Mouse (Mus musculus) heart, embryonic 14.5 days (tissue): Measurements from ENCODE around the gene Mkln1. TPM values are rescaled to one million over a fixed set of nuclear protein-coding genes. Genes with fewer than 3 reads are reported as not detected.

ENCODE experiments used
- ATAC-seq: fragments of 200-750 bp; cut with Nextera tagmentation; 2 replicates; pipeline ENCODE4 v1.8.0; 2017; ENCODE audit warnings: low read depth, moderate TSS enrichment; ENCODE audit not compliant: insufficient number of reproducible peaks, insufficient read depth, low FRiP score
- H3K27ac ChIP-seq, 2 experiments: fragments of 200-500 bp in 1 of 2; fragments of 300-500 bp in 1 of 2; sonication (generic) in 1 of 2; replicated peaks in 1 of 2; 2 replicates each; pipeline ENCODE4 v1.5.1; 2012 to 2014; ENCODE audit warnings: low read depth in 2 of 2, low read length in 2 of 2, control low read depth in 1 of 2, mild to moderate bottlenecking in 1 of 2, mixed read lengths in 1 of 2; ENCODE audit not compliant: control insufficient read depth in 1 of 2, insufficient read depth in 1 of 2
- H3K27me3 ChIP-seq: fragments of 300-500 bp; sonication (generic); 2 replicates; pipeline ENCODE4 v1.6.1; 2014; ENCODE audit warnings: mild to moderate bottlenecking, low read length, control low read depth; ENCODE audit not compliant: control insufficient read depth, insufficient read depth
- H3K36me3 ChIP-seq: fragments of 300-500 bp; sonication (generic); 2 replicates; pipeline ENCODE4 v1.6.1; 2014; ENCODE audit warnings: mild to moderate bottlenecking, control low read depth, low read length, mixed read lengths; ENCODE audit not compliant: control insufficient read depth, insufficient read depth
- H3K4me1 ChIP-seq, 2 experiments: fragments of 200-500 bp in 1 of 2; fragments of 300-500 bp in 1 of 2; sonication (generic) in 1 of 2; 2 replicates each; pipeline ENCODE4 v1.6.1; 2012 to 2014; ENCODE audit warnings: low read length in 2 of 2, control low read depth in 1 of 2, mixed read lengths in 1 of 2; ENCODE audit not compliant: control insufficient read depth in 2 of 2, insufficient read depth in 2 of 2
- H3K4me2 ChIP-seq: fragments of 300-500 bp; sonication (generic); 2 replicates; pipeline ENCODE4 v1.6.1; 2014; ENCODE audit warnings: mild to moderate bottlenecking, low read length
- H3K4me3 ChIP-seq, 2 experiments: fragments of 200-500 bp in 1 of 2; fragments of 300-500 bp in 1 of 2; sonication (generic) in 1 of 2; 2 replicates each; pipeline ENCODE4 v1.5.1; 2012 to 2014; ENCODE audit warnings: low read length in 2 of 2, mild to moderate bottlenecking in 2 of 2, control low read depth in 1 of 2, low read depth in 1 of 2, moderate library complexity in 1 of 2; ENCODE audit not compliant: control insufficient read depth in 1 of 2, insufficient read depth in 1 of 2
- H3K9ac ChIP-seq: fragments of 300-500 bp; sonication (generic); 2 replicates; pipeline ENCODE4 v1.6.1; 2014; ENCODE audit warnings: mild to moderate bottlenecking, low read length
- H3K9me3 ChIP-seq: fragments of 300-500 bp; sonication (generic); 2 replicates; pipeline ENCODE4 v1.6.1; 2016; ENCODE audit warnings: low read length, control low read depth; ENCODE audit not compliant: control insufficient read depth
- WGBS: fragments of 180-500 bp; shearing (Covaris S2); extraction: QIAGEN DNeasy Blood & Tissue Kit; methylation state at CpG from one replicate; pipeline ENCODE4 v1.1.7; 2014; 5-methylcytosine and 5-hydroxymethylcytosine counted together
- polyA plus RNA-seq: library from polyadenylated mRNA; unstranded; fragments of >200 nt; fragmentation: Nextera tagmentation; extraction: Ambion mirVana; gene quantifications from 2 replicates; pipeline ENCODE4 v1.2.1, GENCODE M21; 2014

The Mkln1 gene
- polyA plus RNA-seq, 1 experiment from 2014 or later = 201 TPM

DNA sequence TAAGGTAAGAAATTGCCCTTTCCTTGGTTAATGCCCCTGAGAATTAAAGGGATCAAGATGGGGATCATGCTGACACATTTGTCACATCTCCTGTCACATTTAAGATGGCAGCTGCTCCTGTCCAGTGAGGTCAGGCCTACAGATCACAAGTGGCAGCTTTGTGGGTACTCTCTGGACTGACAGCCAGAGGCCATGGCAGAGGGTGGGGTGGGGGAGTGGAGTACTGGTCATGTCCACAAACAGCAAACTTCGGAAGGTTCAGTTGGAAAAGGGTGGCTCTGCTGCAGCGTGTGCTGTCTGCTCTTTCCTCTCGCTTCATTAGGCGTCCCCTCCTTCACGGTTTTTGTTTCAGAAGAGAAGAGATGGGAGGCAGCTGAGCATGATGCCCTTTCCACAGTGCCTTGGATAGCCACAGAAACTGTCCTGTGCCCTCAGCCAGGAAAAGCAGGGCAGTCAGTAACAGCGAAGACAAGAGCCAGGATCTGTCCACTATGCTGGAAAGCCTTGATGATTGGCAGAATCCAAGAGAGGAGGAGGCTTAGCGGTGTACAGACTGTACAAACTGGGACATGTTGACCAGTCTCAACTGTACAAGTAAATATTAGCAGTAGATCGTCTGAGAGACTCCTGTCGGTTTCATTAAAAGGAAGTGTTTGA is 119.3 kb downstream of the Mkln1 start:
- Histone ChIP-seq H3K27me3 (no peaks in the 10 kb centered on the region), H3K9me3 (no peaks in the 10 kb centered on the region), H3K9ac (no peak overlapping the region), H3K27ac (peak overlapping the region; percentile 66 to 70), H3K4me1 (peaks cover 10 to 21% of the 10 kb centered on the region in 2 experiments), H3K4me2 (no peak overlapping the region), H3K36me3 (peaks cover 32% of the 10 kb centered on the region), H3K4me3 (no peak overlapping the region)
- WGBS = 46% methylated on average over 9 of the region's 9 CpGs
- ATAC-seq = 0 out of 2 replicates have a peak, but pooled peaks have one; percentile 7

DNA sequence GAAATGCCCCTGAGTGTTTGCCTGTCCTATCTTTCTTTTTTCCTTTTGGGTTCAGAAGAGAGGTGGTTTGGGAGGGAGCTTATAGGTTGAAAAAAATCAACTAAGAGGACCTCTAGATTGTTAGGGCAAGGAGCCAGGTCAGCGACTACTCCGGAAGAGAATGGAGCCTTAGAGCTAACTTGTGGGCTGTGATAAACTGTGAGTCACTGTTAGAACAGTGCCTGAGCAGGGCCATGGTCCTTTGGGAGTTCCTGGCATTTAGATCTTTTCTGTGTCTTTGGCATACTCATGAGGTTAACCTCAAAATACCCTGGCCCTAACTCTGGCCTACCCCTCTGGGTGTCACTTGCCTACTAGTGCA is 119.8 kb downstream of the Mkln1 start:
- 0 out of 2 replicates have a peak, but pooled peaks have one; percentile 56 for ATAC-seq

DNA sequence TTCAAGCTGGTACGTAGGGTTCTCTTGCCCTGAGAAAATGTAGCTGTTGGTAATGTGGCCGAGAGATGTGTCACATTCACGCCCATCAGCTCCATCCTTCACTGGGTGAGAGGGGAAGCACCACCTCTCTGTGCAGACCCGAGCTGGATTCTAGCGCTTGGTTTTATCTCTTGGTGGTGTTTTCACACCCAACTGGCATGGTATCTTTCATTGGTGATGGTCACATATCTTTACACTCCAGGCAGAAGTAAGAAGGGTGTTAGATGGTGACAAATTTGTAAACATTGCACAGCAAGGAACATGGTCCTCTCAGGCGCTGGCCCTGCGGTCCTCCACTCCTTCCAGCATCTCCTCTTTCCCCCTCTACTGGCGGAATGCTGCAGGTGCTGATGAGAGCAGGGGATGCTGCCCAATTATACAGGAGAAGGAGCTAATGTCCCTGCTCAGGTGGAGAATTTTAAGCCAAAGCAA is 120.5 kb downstream of the Mkln1 start:
- Histone ChIP-seq H3K27me3 (no peaks in the 10 kb centered on the region), H3K36me3 (peaks cover 31% of the 10 kb centered on the region), H3K4me1 (peaks cover 10 to 21% of the 10 kb centered on the region in 2 experiments), H3K9ac (no peak overlapping the region), H3K4me2 (no peak overlapping the region), H3K9me3 (no peaks in the 10 kb centered on the region), H3K4me3 (no peak overlapping the region), H3K27ac (peak overlapping the region; percentile 53 to 70; a peak in 2 of 4 replicates)
- ATAC-seq = no peak
- WGBS = 44% methylated on average over 8 of the region's 8 CpGs

More for the DNA sequence above, 119.8 kb downstream of the Mkln1 start:
- Histone ChIP-seq H3K4me1 (peaks cover 10 to 21% of the 10 kb centered on the region in 2 experiments), H3K27ac (peak overlapping the region; percentile 66 to 70), H3K4me3 (no peak overlapping the region), H3K9me3 (no peaks in the 10 kb centered on the region), H3K36me3 (peaks cover 30% of the 10 kb centered on the region), H3K27me3 (no peaks in the 10 kb centered on the region), H3K9ac (no peak overlapping the region), H3K4me2 (no peak overlapping the region)
- WGBS = 34% methylated on average over 2 of the region's 2 CpGs

DNA sequence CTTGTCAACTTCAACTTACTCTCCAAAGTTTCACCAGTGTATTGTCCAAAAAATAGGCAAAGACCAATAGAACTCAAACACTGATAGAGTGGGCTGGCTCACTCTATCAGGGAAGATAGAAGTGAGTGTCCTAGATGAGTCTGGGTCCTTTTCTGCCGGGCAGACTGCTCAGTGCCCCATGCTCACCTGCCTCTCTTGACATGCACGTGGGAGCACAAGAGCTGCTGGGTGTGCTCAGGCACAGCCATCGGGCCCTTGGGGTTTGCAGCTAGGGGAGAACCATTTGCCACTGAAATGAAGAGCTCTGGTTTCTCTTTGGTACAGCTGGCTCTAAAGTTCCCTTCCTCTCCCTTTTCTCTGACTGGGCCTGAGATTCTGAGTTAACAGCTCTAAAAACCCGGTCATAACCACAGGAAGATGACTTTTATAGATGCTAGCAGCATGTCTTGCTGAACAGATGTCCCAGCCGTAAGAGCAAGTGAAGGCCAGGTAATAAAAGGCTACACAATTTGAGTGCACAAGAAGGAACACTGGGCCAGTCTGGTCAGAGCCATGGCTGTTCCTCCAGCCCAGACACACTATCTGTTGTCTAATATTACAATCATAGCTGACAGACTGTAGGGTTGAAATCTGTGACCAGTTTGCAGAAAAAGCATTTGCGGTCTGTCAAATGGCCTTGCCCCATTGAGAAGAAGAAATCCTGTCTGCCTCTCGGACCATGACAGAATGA is 122.1 kb downstream of the Mkln1 start:
- peaks cover 10 to 21% of the 10 kb centered on the region in 2 experiments for H3K4me1 ChIP-seq
- H3K4me2 ChIP-seq = no peak overlapping the region
- no peak overlapping the region for H3K4me3 ChIP-seq
- WGBS = 76% methylated on average over 7 of the region's 7 CpGs
- H3K27ac ChIP-seq = no peak overlapping the region
- no peaks in the 10 kb centered on the region for H3K27me3 ChIP-seq
- H3K9me3 ChIP-seq = no peaks in the 10 kb centered on the region
- ATAC-seq = no peak
- H3K36me3 ChIP-seq = peaks cover 28% of the 10 kb centered on the region
- no peak overlapping the region for H3K9ac ChIP-seq

DNA sequence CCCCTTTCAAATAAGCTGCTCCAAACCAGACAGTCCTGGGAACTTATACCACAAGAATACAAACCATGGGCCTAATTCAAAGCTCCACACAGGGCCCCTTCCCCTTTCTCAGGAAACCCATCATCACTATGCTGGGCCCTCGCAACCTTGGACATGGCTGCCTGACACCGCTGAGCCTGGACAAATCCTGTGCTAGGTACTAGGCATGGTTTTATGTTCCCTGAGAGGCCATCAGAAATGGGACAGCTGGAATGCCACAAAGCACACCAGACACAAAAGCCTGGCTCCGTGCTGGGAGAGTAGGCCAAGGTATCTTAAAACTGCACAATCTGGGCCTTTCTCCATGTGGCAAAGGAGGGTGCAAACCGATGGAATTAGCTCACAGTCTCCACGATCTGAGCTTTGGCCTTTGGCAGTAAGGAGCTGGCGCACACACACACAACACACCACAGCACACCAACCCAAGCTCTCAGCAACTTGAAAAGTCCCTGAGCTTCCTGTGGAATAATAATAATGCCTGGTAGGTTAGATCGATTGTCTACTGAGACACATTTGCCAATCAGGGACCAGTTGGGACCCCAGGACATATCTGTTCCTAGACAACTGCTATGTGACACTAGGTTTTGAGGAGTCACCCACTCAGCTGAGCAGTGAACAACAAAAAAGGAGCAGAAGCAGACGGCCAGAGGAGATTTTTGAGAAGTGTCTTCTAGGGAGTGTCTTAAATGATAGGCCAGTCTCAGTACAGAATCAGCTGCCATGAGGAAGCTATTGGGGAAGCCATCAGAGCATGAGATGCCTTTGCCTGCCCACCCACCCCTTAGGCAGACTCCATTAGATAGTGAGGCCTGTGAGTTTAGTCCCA is 123.2 kb downstream of the Mkln1 start:
- no peak for ATAC-seq
- Histone ChIP-seq H3K4me3 (no peak overlapping the region), H3K9me3 (no peaks in the 10 kb centered on the region), H3K27ac (no peak overlapping the region), H3K27me3 (no peaks in the 10 kb centered on the region), H3K4me1 (peaks cover 10 to 21% of the 10 kb centered on the region in 2 experiments), H3K9ac (no peak overlapping the region), H3K4me2 (no peak overlapping the region), H3K36me3 (peaks cover 32% of the 10 kb centered on the region)
- WGBS = 85% methylated on average over 8 of the region's 8 CpGs

DNA sequence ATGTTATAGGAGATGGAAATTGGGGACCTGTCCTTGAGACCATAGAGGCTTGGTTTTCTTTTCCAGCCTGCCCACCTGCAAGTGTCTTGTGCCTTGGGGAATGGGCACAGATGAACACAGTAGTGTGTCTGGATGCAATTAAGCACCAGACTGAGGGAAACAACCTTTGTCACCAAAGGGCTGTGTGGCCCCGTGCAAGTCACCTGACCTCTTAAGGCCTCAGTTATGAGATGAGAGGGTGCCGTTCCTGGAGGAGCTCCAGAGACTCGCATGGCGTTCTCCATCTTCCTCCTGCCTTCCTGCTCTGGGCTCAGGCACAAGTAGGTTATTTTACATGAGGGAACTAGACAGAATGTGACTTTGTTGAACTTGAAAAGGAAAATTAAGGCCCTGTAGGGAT is 123.9 kb downstream of the Mkln1 start:
- Histone ChIP-seq H3K36me3 (peaks cover 32% of the 10 kb centered on the region), H3K4me1 (peaks cover 8 to 18% of the 10 kb centered on the region in 2 experiments), H3K27me3 (no peaks in the 10 kb centered on the region), H3K4me2 (no peak overlapping the region), H3K9ac (no peak overlapping the region), H3K27ac (no peak overlapping the region), H3K4me3 (no peak overlapping the region), H3K9me3 (no peaks in the 10 kb centered on the region)
- 76% methylated on average over 4 of the region's 4 CpGs for WGBS
- no peak for ATAC-seq

DNA sequence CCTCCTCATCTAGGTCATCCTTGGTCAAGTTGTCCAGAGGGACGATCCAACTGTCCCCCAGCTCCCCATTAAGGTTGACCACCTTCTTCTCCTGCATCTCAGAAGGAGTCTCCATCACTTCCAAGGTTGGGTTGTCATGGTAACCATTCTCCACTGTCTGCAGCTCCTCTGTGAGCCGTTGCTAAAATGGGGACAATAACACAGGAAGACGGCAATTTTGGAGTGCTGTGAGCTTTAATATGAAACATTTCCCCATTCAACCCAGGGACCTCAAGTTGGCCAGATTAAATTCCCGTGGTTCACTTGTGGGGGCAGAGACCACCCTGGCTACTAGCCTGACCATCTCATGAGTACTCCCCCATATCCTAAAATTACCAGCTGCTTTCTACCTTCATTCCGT is 124.5 kb downstream of the Mkln1 start:
- peaks cover 32% of the 10 kb centered on the region for H3K36me3 ChIP-seq
- H3K4me3 ChIP-seq = no peak overlapping the region
- no peak overlapping the region for H3K9ac ChIP-seq
- no peaks in the 10 kb centered on the region for H3K27me3 ChIP-seq
- ATAC-seq = no peak
- peaks cover 2 to 12% of the 10 kb centered on the region in 2 experiments for H3K4me1 ChIP-seq
- H3K9me3 ChIP-seq = no peaks in the 10 kb centered on the region
- no peak overlapping the region for H3K27ac ChIP-seq
- WGBS = 74% methylated on average over 5 of the region's 5 CpGs
- no peak overlapping the region for H3K4me2 ChIP-seq
